Mouse (Mus musculus): ENCODE measurements around the gene Stag3. TPM values are rescaled to one million over a fixed set of nuclear protein-coding genes. Genes with fewer than 3 reads are reported as not detected.

The Stag3 gene
- total RNA-seq, 2 experiments from 2014 or later, result 0.37 to 1.3 TPM

DNA sequence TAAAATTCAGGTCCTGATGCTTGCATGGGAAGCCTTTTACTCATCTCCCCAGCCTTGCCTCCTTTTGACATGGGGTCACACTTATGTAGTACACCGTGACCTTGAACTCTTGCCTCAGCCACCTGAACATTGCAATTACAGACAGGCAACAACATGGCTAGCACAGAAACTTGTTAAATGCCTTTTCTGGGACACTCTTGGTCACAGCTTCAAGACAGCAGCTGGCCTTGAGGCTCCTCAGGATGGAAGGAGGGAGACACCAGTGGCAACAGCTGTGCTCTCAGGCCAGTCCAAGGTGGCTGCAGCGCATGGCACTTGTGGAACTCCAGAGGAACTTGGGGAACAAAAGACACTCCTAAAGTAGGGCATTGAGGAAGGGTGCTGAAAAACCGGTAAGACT, 12.9 kb upstream of the Stag3 start:
- no peak for DNase-seq (ENCODE audit: low spot score in 2 of 2)

- no peak for DNase-seq (ENCODE audit: low spot score in 2 of 2)
These were observed 11.1 kb upstream of the Stag3 start for GRCm38 (mm10) chr5:138268980-138269379.

DNA sequence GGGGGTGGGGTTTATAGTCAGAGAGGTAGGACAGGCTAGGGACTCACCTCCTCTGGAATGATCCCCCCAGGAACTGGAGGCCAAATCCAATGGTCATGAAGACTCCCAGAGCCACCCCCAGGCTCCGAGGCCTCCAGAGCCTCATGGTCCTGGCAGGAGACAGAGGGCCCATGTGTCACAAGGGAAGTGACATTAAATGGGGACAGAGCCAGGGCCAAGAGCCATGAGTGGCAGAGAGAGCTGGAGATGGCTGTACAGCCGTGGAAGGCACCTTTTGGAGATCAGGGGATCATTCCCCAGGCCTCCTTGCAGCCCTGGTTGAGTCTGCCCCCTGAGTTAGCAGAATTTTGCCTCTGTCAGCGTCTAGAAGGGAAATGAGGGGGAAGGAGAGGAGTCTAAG, 8.8 kb upstream of the Stag3 start:
- no peak for DNase-seq (ENCODE audit: low spot score in 2 of 2)

GRCm38 (mm10) chr5:138272409-138272923, 7.6 kb upstream of the Stag3 start, which contains the start of gene Gal3st4:
Gal3st4 (minus strand) TSS chr5:138272840.
- DNase-seq (ENCODE audit: low spot score in 2 of 2), result no peak

GRCm38 (mm10) chr5:138274186-138274585, 5.9 kb upstream of the Stag3 start:
- no peak for DNase-seq (ENCODE audit: low spot score in 2 of 2)

- DNase-seq (ENCODE audit: low spot score in 2 of 2), result no peak
These were observed 4.6 kb upstream of the Stag3 start for GRCm38 (mm10) chr5:138275216-138276050.

DNA sequence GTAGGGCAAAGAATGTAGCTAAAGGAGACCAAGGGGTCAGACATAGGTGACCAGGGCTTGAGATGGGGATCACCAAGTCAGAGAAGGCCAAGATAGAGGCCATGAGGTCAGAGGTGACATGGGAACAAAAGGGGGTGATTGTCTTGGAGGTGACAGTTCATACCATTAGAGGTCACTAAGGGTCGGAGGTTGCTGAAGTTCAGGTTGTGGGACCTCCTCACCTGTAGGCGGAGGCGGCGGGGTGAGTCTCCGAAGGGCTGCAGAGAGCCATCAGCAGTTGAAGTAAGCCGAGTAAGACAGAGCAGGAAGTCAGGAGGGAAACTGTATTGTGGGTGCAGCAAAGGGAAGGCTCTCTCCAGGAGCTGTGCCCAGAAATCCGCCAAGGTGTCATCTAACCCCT, 2.0 kb upstream of the Stag3 start:
- no peak for DNase-seq (ENCODE audit: low spot score in 2 of 2)

DNA sequence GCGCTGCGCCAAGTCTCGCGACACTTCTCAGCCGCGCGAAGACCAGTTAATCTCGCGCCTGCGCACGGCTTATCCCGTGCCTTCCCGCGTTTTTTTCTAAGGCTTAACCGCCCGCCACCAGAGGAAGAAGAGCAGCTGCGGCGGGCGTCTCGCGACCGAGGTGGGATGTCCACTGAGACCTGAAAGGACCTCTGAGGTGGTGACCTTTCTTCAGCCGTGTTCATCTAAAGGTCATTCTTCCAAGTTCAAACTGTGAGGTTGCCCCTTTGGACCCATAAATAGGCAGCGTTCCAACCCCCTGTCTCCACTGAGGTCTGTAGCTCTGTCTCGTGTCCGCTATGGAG, 357 bp downstream of the Stag3 start:
- no peak for DNase-seq (ENCODE audit: low spot score in 2 of 2)

DNA sequence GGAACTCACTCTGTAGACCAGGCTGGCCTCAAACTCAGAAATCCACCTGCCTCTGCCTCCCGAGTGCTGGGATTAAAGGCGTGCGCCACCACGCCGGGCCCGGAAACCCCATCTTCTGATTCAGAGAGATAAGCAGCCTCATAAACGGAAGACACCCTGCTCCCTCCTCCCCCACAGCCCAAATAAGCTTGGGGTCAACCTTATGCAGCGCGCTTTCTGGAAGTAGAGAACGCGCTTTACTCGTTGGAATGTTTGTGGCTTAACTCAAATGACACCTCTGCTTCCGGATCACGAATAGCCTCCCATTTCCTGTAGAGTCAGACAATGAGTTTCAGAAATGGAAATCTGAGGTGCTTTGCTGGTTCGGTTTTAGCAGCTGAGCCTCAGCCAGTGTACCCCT, 789 bp downstream of the Stag3 start:
- DNase-seq (ENCODE audit: low spot score in 2 of 2), result no peak

DNA sequence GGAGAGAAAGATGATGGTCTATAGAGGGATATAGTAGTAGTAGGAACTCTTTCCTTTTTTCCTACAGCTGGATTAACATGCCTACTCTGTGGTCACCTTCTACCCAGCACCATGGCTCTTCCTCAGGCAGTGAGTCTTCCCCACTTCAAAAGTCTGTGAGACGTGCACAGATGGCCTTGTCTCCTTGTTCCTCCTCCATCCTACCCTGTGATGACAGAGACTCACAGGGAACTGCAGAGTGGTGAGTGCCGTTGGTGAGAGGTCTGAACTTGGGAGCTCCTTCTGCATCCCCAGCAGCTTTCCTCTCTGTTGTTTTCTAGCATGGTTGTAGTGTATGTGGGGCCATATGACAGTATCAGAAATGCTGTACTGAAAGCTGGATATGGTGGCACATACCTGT, 1.8 kb downstream of the Stag3 start:
- no peak for DNase-seq (ENCODE audit: low spot score in 2 of 2)

- no peak for DNase-seq (ENCODE audit: low spot score in 2 of 2)
These were observed 3.5 kb downstream of the Stag3 start for GRCm38 (mm10) chr5:138283540-138283939.

DNA sequence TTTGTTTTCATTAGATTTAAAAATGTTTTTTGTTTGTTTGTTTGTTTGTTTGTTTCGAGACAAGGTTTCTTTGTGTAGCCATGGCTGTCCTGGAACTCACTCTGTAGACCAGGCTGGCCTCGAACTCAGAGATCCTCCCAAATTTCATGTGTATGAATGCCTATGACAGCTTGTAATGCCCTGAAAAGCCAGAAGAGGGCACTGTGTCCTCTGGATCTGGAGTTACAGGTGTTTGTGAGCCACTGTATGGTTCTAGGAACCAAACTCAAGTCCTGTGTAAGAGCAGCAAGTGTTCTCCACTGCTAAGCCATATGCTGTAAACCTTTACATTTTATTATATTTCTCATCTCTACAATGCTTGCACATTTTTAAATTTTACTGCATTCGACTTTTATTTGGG, 7.8 kb downstream of the Stag3 start:
- DNase-seq (ENCODE audit: low spot score in 2 of 2), result no peak

- no peak for DNase-seq (ENCODE audit: low spot score in 2 of 2)
These were observed 11.6 kb downstream of the Stag3 start for GRCm38 (mm10) chr5:138291638-138292037.

- no peak for DNase-seq (ENCODE audit: low spot score in 2 of 2)
These were observed 14.1 kb downstream of the Stag3 start for GRCm38 (mm10) chr5:138294158-138294557.

GRCm38 (mm10) chr5:138299613-138300012, 19.6 kb downstream of the Stag3 start:
- DNase-seq (ENCODE audit: low spot score in 2 of 2), result no peak

GRCm38 (mm10) chr5:138312795-138313194, 32.8 kb downstream of the Stag3 start:
- DNase-seq (ENCODE audit: low spot score in 2 of 2), result no peak

GRCm38 (mm10) chr5:138341661-138342060, 61.6 kb downstream of the Stag3 start, which contains the start of gene Pvrig:
Pvrig (plus strand) TSS chr5:138341961.
- DNase-seq (ENCODE audit: low spot score in 2 of 2), result no peak

GRCm38 (mm10) chr5:138343216-138343615, 63.2 kb downstream of the Stag3 start:
- DNase-seq (ENCODE audit: low spot score in 2 of 2), result no peak

Other genes with a start within 250 kb of the Stag3 start
- not detected for gene Smok3c, start 227.0 kb upstream of the Stag3 start, total RNA-seq (2021)
- gene Zkscan1, start 195.2 kb upstream of the Stag3 start, total RNA-seq (2021), result 10 to 100 TPM; 40.5 to 42.3 TPM
- gene Zscan21, start 163.3 kb upstream of the Stag3 start, total RNA-seq (2021), result 10 to 100 TPM; 17.2 to 17.4 TPM
- 10 to 100 TPM; 11.2 to 12.6 TPM for gene Zfp113, start 124.5 kb upstream of the Stag3 start, total RNA-seq (2021)
- 100 to 1,000 TPM; 142 to 146 TPM for gene Cops6, start 119.2 kb upstream of the Stag3 start, total RNA-seq (2021)
- 10 to 100 TPM; 19.9 to 22.1 TPM for gene Ap4m1, start 108.2 kb upstream of the Stag3 start, total RNA-seq (2021)
- gene Mcm7, start 107.8 kb upstream of the Stag3 start, total RNA-seq (2021), result 10 to 100 TPM; 14.0 to 15.7 TPM
- 10 to 100 TPM; 42.4 to 43.2 TPM for gene Taf6, start 92.8 kb upstream of the Stag3 start, total RNA-seq (2021)
- 10 to 100 TPM; 13.0 to 16.3 TPM for gene Cnpy4, start 92.8 kb upstream of the Stag3 start, total RNA-seq (2021)
- gene Mblac1, start 85.9 kb upstream of the Stag3 start, total RNA-seq (2021), result 1 to 10 TPM; 8.6 TPM
- gene Nxpe5, start 54.3 kb upstream of the Stag3 start, total RNA-seq (2021), result under 1 TPM; 0.23 to 0.26 TPM
- 10 to 100 TPM; 50.7 to 56.1 TPM for gene Lamtor4, start 24.8 kb upstream of the Stag3 start, total RNA-seq (2021)
- 10 to 100 TPM; 61.4 to 71.1 TPM for gene BC037034, start 16.2 kb upstream of the Stag3 start, total RNA-seq (2021)
- gene Gal3st4, start 7.4 kb upstream of the Stag3 start, total RNA-seq (2021), result 1 to 10 TPM; 2.5 to 3.5 TPM
- not detected for gene Gm43720, start 282 bp upstream of the Stag3 start, total RNA-seq (2021)
- 1 to 10 TPM in 1 of 2 experiments, under 1 TPM in 1; 0.95 to 1.2 TPM for gene Gpc2, start 235 bp upstream of the Stag3 start, total RNA-seq (2021)
- gene Pvrig, start 61.7 kb downstream of the Stag3 start, total RNA-seq (2021), result under 1 TPM in 1 of 2 experiments, not detected in 1; 0.42 TPM
- gene Zfp157, start 161.2 kb downstream of the Stag3 start, total RNA-seq (2021), result 10 to 100 TPM; 21.2 to 22.1 TPM